Mouse (Mus musculus) gastrocnemius, adult 18-20 months (tissue): ENCODE measurements around the gene Myo1h. TPM values are rescaled to one million over a fixed set of nuclear protein-coding genes. Genes with fewer than 3 reads are reported as not detected.
A peak's percentile ranks its signal among the peaks of the same experiment; 100 is the strongest.

Source experiments
- DNase-seq: peaks from one replicate; pipeline ENCODE4 v3.0.0; 2021; ENCODE audit warnings: low spot score
- total RNA-seq, 2 experiments: library from RNA; stranded (reverse); gene quantifications; 2 replicates each; pipeline ENCODE4 v1.2.3; 2021

Myo1h gene
- total RNA-seq, 2 experiments from 2014 or later, result 0.32 to 0.36 TPM

GRCm38 (mm10) chr5:114359586-114359985 is 70.6 kb downstream of the Myo1h start:
- DNase-seq, result no peak

- DNase-seq, result no peak
Measured at GRCm38 (mm10) chr5:114360968-114361367, 72.0 kb downstream of the Myo1h start.

GRCm38 (mm10) chr5:114365043-114365752 is 76.2 kb downstream of the Myo1h start:
- DNase-seq, result no peak

- no peak for DNase-seq
Measured at GRCm38 (mm10) chr5:114368121-114368520, 79.2 kb downstream of the Myo1h start.

GRCm38 (mm10) chr5:114368803-114369496 is 80.0 kb downstream of the Myo1h start:
- no peak for DNase-seq

- no peak for DNase-seq
Measured at GRCm38 (mm10) chr5:114369921-114370320, 81.0 kb downstream of the Myo1h start.

- peak; percentile 38 for DNase-seq
Measured at GRCm38 (mm10) chr5:114370371-114370776, 81.4 kb downstream of the Myo1h start.

- DNase-seq, result no peak
Measured at GRCm38 (mm10) chr5:114371331-114371730, 82.4 kb downstream of the Myo1h start.

- no peak for DNase-seq
Measured at GRCm38 (mm10) chr5:114371731-114372473, 82.9 kb downstream of the Myo1h start.

GRCm38 (mm10) chr5:114372565-114372964 is 83.6 kb downstream of the Myo1h start:
- no peak for DNase-seq

- DNase-seq, result peak; percentile 51
Measured at GRCm38 (mm10) chr5:114373174-114373573, 84.2 kb downstream of the Myo1h start.

- DNase-seq, result no peak
Measured at GRCm38 (mm10) chr5:114373581-114373980, 84.6 kb downstream of the Myo1h start.

GRCm38 (mm10) chr5:114374409-114375213 is 85.6 kb downstream of the Myo1h start:
- DNase-seq, result no peak

GRCm38 (mm10) chr5:114378177-114378920 is 89.4 kb downstream of the Myo1h start:
- no peak for DNase-seq

GRCm38 (mm10) chr5:114378936-114379335 is 90.0 kb downstream of the Myo1h start:
- no peak for DNase-seq

- no peak for DNase-seq
Measured at GRCm38 (mm10) chr5:114379763-114380162, 90.8 kb downstream of the Myo1h start.

- DNase-seq, result peak; percentile 86
Measured at GRCm38 (mm10) chr5:114380209-114381012, 91.4 kb downstream of the Myo1h start, which contains the start of the genes Kctd10 and Ube3b. Kctd10 (minus strand) TSS chr5:114380508. Ube3b (plus strand) TSS chr5:114380607.

GRCm38 (mm10) chr5:114381013-114381351 is 92.0 kb downstream of the Myo1h start:
- DNase-seq, result peak; percentile 28

- no peak for DNase-seq
Measured at GRCm38 (mm10) chr5:114383184-114383904, 94.4 kb downstream of the Myo1h start.
